Mouse (Mus musculus) heart, postnatal 0 days (tissue): ENCODE measurements around the gene Sost.

Source experiments
- CTCF ChIP-seq: IDR thresholded peaks from 2 replicates; pipeline ENCODE4 v1.5.1; 2016; ENCODE audit warnings: antibody characterized with exemption, control low read depth, low read depth
- EP300 ChIP-seq: IDR thresholded peaks from 2 replicates; pipeline ENCODE4 v1.6.1; 2016; ENCODE audit warnings: antibody characterized with exemption, low read depth

DNA sequence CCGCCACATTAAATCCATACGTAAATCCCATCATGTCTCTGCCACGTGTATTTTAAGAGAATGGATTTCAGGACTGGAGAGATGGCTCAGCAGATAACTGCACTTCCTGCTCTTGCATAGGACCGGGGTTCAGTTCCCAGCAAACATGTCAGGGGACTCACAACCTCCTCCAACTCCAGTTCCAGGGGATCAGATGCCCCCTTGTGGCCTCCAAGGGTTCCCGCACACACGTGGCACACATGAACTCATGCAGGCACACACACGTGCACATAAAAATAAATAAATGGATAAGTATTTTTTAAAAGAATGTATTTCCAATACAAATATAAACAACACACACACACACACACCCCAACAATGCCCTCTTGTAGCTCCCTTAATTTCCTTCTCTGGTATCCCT, 10.1 kb upstream of the Sost start:
- TF ChIP-seq CTCF (no peak), EP300 (no peak)
